Mouse (Mus musculus) C2C12 (cell line): ENCODE data around the gene Csf3. TPM values are rescaled to one million over a fixed set of nuclear protein-coding genes. Genes with fewer than 3 reads are reported as not detected.

ENCODE experiments used
- H3K27me3 ChIP-seq: one replicate; pipeline ENCODE4 v1.6.1; 2011; ENCODE audit not compliant: control insufficient read depth, insufficient read depth, insufficient read length
- H3K36me3 ChIP-seq: one replicate; pipeline ENCODE4 v1.6.1; 2011; ENCODE audit not compliant: control insufficient read depth, insufficient read depth
- H3K4me3 ChIP-seq: one replicate; pipeline ENCODE4 v1.5.1; 2011; ENCODE audit warnings: mild to moderate bottlenecking, control low read depth; ENCODE audit not compliant: poor library complexity, insufficient read depth, severe bottlenecking
- H3K79me2 ChIP-seq: one replicate; pipeline ENCODE4 v1.6.1; 2011; ENCODE audit not compliant: control insufficient read depth, insufficient read depth
- H3K79me3 ChIP-seq: one replicate; pipeline ENCODE4 v1.6.1; 2011; ENCODE audit warnings: low read depth, control low read depth
- H3ac ChIP-seq: one replicate; pipeline ENCODE3; 2011; ENCODE audit warnings: low read depth; ENCODE audit not compliant: control insufficient read depth, insufficient read length
- CEBPB ChIP-seq: IDR thresholded peaks from one replicate; pipeline ENCODE4 v1.6.1; 2011; ENCODE audit warnings: low read depth, mild to moderate bottlenecking, control low read depth, moderate library complexity
- CTCF ChIP-seq: IDR thresholded peaks from one replicate; pipeline ENCODE4 v1.5.1; 2011; ENCODE audit not compliant: control insufficient read depth, insufficient read depth, insufficient read length
- FOSL1 ChIP-seq: IDR thresholded peaks from one replicate; pipeline ENCODE4 v1.8.0; 2011; ENCODE audit warnings: mild to moderate bottlenecking, low read length; ENCODE audit not compliant: poor library complexity, insufficient read depth, severe bottlenecking
- MAX ChIP-seq: IDR thresholded peaks from one replicate; pipeline ENCODE4 v1.6.1; 2011; ENCODE audit warnings: mild to moderate bottlenecking, control low read depth
- MYOD1 ChIP-seq: IDR thresholded peaks from one replicate; pipeline ENCODE4 v1.6.1; 2011; ENCODE audit warnings: low read depth; ENCODE audit not compliant: control insufficient read depth, insufficient read length
- MYOG ChIP-seq: IDR thresholded peaks from one replicate; pipeline ENCODE4 v1.6.1; 2011; ENCODE audit not compliant: control insufficient read depth, insufficient read length; ENCODE audit errors: extremely low read depth
- USF1 ChIP-seq: IDR thresholded peaks from one replicate; pipeline ENCODE4 v1.6.1; 2011; ENCODE audit warnings: low read depth, mild to moderate bottlenecking, control low read depth, moderate library complexity
- polyA plus RNA-seq: library from polyadenylated mRNA; unstranded; fragments of >200 nt; fragmentation: generic; extraction: Trizol; gene quantifications from one replicate; pipeline ENCODE4 v1.2.1, GENCODE M21; 2012; ENCODE audit warnings: missing spikeins

Csf3 gene
- polyA plus RNA-seq, 1 experiment = not detected

- Histone ChIP-seq H3ac (no peak overlapping the region), H3K79me3 (no peaks in the 10 kb centered on the region), H3K4me3 (no peak overlapping the region), H3K27me3 (no peaks in the 10 kb centered on the region), H3K36me3 (peaks cover 77% of the 10 kb centered on the region), H3K79me2 (peaks cover 3% of the 10 kb centered on the region)
- TF ChIP-seq USF1 (no peak), FOSL1 (no peak), MAX (no peak), MYOG (no peak), CTCF (no peak), CEBPB (no peak), MYOD1 (no peak)
These were observed 7.9 kb upstream of the Csf3 start for GRCm38 (mm10) chr11:98693201-98693600.

DNA sequence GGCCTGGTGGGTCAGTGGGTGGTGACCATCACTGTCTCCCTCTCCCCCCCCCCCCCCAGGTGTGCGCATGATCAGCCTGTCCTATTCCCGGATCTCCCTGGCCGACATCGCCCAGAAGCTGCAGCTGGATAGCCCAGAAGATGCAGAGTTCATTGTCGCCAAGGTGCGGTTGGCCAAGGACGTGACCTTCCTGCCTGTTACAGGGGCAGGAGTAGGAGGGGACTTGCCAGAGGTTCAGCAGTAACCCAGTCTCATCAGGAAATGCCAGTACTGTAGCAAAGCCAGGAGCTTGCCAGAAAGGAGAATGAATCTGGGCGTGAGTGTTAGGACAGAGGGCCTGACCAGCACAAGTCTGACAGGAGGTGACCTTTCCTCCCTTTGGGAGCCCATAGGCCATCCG is 7.3 kb upstream of the Csf3 start:
- Histone ChIP-seq H3K4me3 (no peak overlapping the region), H3K27me3 (no peaks in the 10 kb centered on the region), H3K79me3 (no peaks in the 10 kb centered on the region), H3ac (no peak overlapping the region), H3K79me2 (no peaks in the 10 kb centered on the region), H3K36me3 (peaks cover 73% of the 10 kb centered on the region)
- TF ChIP-seq USF1 = no peak
- TF ChIP-seq CEBPB = no peak
- TF ChIP-seq MYOD1 = no peak
- TF ChIP-seq MAX = no peak
- TF ChIP-seq FOSL1 = no peak
- TF ChIP-seq MYOG = no peak
- no peak for TF ChIP-seq CTCF

DNA sequence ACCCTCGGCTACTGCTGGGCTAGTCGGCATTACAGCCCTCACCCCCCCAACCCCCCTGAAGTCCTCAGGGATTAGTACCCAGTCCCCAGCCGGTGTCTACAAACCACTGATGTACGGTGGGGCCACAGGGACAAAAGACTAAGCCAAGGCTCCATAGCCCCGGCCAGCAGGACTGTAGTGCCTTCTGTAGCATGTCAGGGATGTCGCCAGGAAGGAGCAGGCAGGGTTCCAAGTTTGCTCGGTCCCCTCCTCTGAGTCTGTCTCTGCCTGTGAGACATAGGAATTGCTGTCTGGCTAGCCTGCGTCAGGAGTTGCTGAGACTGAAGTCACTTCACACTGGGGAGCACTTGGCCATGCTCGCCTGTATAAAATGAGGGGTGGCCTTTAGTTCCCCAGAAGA is 6.8 kb upstream of the Csf3 start:
- Histone ChIP-seq H3K27me3 (no peaks in the 10 kb centered on the region), H3K36me3 (peaks cover 71% of the 10 kb centered on the region), H3K79me2 (no peaks in the 10 kb centered on the region), H3ac (no peak overlapping the region), H3K79me3 (no peaks in the 10 kb centered on the region), H3K4me3 (no peak overlapping the region)
- TF ChIP-seq USF1 (no peak), CEBPB (no peak), CTCF (no peak), MYOG (no peak), MYOD1 (no peak), FOSL1 (no peak), MAX (no peak)

- Histone ChIP-seq H3K79me3 (no peaks in the 10 kb centered on the region), H3K27me3 (no peaks in the 10 kb centered on the region), H3K79me2 (no peaks in the 10 kb centered on the region), H3K36me3 (peaks cover 60% of the 10 kb centered on the region), H3K4me3 (no peak overlapping the region), H3ac (no peak overlapping the region)
- TF ChIP-seq FOSL1 = no peak
- no peak for TF ChIP-seq CEBPB
These were observed 5.7 kb upstream of the Csf3 start for GRCm38 (mm10) chr11:98695408-98695807.

- Histone ChIP-seq H3K27me3 (no peaks in the 10 kb centered on the region), H3K79me3 (no peaks in the 10 kb centered on the region), H3K36me3 (peaks cover 48% of the 10 kb centered on the region)
These were observed 4.4 kb upstream of the Csf3 start for GRCm38 (mm10) chr11:98696454-98697216.

GRCm38 (mm10) chr11:98697225-98697624 is 3.8 kb upstream of the Csf3 start:
- H3K27me3 ChIP-seq = no peaks in the 10 kb centered on the region
- no peaks in the 10 kb centered on the region for H3K79me3 ChIP-seq
- no peak overlapping the region for H3K4me3 ChIP-seq
- no peaks in the 10 kb centered on the region for H3K79me2 ChIP-seq
- peaks cover 42% of the 10 kb centered on the region for H3K36me3 ChIP-seq
- no peak overlapping the region for H3ac ChIP-seq
- TF ChIP-seq MYOD1 (no peak), FOSL1 (no peak), MYOG (no peak), CTCF (no peak), MAX (no peak), USF1 (no peak), CEBPB (no peak)

More at GRCm38 (mm10) chr11:98696454-98697216, 4.4 kb upstream of the Csf3 start:
- Histone ChIP-seq H3K79me2 (no peaks in the 10 kb centered on the region), H3K4me3 (no peak overlapping the region), H3ac (no peak overlapping the region)
- TF ChIP-seq CTCF (no peak), MYOG (no peak), MAX (no peak), CEBPB (no peak), FOSL1 (no peak), MYOD1 (no peak), USF1 (no peak)
